Mouse (Mus musculus) ES-Bruce4 (cell line): ENCODE measurements at regions not wholly inside any gene's neighbourhood (a gene's known extent, or its start where the extent isn't known, plus 50 kb on each side); places are given as distances from the start of the nearest gene placed in this dataset.
A peak's percentile ranks its signal among the peaks of the same experiment; 100 is the strongest.

ENCODE experiments used
- H3K27ac ChIP-seq: 2 replicates; pipeline ENCODE4 v1.5.1; 2012; ENCODE audit warnings: low read length, inconsistent platforms; ENCODE audit not compliant: insufficient read depth
- H3K27me3 ChIP-seq: 2 replicates; pipeline ENCODE4 v1.6.1; 2012; ENCODE audit warnings: mild to moderate bottlenecking, low read length, inconsistent platforms; ENCODE audit not compliant: control insufficient read depth, poor library complexity, insufficient read depth, severe bottlenecking
- H3K36me3 ChIP-seq: 2 replicates; pipeline ENCODE4 v1.6.1; 2012; ENCODE audit warnings: inconsistent platforms, mild to moderate bottlenecking, low read length, moderate library complexity; ENCODE audit not compliant: control insufficient read depth, poor library complexity, insufficient read depth, severe bottlenecking
- H3K4me1 ChIP-seq: one replicate; pipeline ENCODE4 v1.8.1; 2011; ENCODE audit warnings: low read length; ENCODE audit not compliant: control insufficient read depth, insufficient read depth
- H3K4me3 ChIP-seq: 2 replicates; pipeline ENCODE4 v1.5.1; 2011; ENCODE audit warnings: low read depth, mild to moderate bottlenecking, low read length
- H3K9ac ChIP-seq: 2 replicates; pipeline ENCODE4 v1.6.1; 2012; ENCODE audit warnings: low read depth, mild to moderate bottlenecking, inconsistent platforms; ENCODE audit not compliant: poor library complexity, severe bottlenecking
- H3K9me3 ChIP-seq: replicated peaks from 2 replicates; pipeline ENCODE4 v1.6.1; 2012; ENCODE audit warnings: mild to moderate bottlenecking, low read length, inconsistent platforms; ENCODE audit not compliant: control insufficient read depth, poor library complexity, insufficient read depth, severe bottlenecking
- CTCF ChIP-seq: IDR thresholded peaks from one replicate; pipeline ENCODE4 v1.8.1; 2011; ENCODE audit warnings: low read depth, low read length
- EP300 ChIP-seq: IDR thresholded peaks from 2 replicates; pipeline ENCODE4 v1.6.1; 2011; ENCODE audit warnings: low read depth, low read length; ENCODE audit not compliant: insufficient read depth
- POLR2A ChIP-seq: IDR thresholded peaks from one replicate; pipeline ENCODE4 v1.8.1; 2011; ENCODE audit warnings: low read length; ENCODE audit not compliant: insufficient read depth

DNA sequence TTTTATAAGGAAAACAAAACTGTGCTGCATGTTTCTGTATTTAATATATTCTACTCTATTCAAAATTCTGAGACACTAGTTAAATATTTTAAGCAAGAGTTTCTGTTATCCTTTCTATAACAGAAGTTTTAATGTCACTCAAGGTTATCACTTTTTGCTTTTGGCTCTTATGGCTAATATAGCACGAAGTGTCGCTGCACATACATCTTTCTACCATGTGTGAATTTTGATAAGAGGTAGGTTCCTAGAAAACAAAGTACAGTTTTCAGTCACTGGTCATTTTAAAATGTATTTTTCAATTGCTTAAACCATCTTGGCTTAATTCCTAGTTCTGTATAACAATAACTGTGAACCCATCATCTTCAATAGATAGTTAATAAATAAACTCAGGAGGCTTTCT is 129.1 kb upstream of the B430305J03Rik start:
- no peak overlapping the region for H3K9ac ChIP-seq
- no peak for TF ChIP-seq EP300
- TF ChIP-seq CTCF: no peak
- TF ChIP-seq POLR2A: no peak
- no peaks in the 10 kb centered on the region for H3K9me3 ChIP-seq
- H3K4me3 ChIP-seq: no peak overlapping the region
- no peak overlapping the region for H3K27ac ChIP-seq
- H3K36me3 ChIP-seq: no peaks in the 10 kb centered on the region
- no peaks in the 10 kb centered on the region for H3K4me1 ChIP-seq
- H3K27me3 ChIP-seq: no peaks in the 10 kb centered on the region

DNA sequence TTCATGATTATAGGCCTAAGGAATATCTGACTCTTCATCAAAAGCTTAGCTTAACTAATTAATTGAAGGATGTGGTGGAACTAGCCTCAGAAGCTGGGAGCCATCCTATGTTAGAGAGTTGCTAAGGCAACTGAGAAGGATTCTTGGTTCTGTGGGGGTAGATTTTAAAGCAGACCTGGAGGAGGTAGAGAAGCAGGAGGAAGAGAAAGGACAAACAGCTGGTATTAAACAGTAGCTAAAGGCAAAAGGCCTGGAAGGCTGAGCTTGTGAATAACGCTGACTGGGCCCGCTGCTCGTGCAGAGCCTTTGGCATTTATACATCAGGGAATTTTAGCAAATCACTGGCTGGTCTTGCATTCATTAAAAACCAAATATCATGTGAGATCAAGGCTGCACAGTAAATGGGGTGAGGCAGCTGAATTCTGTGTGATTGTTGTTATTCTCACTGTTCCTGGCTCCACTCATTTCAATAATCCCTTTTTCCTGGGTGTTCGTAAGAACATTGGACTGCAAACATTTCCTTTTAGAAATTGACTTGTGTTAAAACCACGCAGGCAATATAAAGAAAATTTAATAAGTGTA is 121.1 kb upstream of the B430305J03Rik start:
- TF ChIP-seq CTCF (no peak), POLR2A (no peak), EP300 (no peak)
- Histone ChIP-seq H3K36me3 (no peaks in the 10 kb centered on the region), H3K4me1 (no peaks in the 10 kb centered on the region), H3K9ac (no peak overlapping the region), H3K9me3 (no peaks in the 10 kb centered on the region), H3K27me3 (no peaks in the 10 kb centered on the region), H3K27ac (no peak overlapping the region), H3K4me3 (no peak overlapping the region)

DNA sequence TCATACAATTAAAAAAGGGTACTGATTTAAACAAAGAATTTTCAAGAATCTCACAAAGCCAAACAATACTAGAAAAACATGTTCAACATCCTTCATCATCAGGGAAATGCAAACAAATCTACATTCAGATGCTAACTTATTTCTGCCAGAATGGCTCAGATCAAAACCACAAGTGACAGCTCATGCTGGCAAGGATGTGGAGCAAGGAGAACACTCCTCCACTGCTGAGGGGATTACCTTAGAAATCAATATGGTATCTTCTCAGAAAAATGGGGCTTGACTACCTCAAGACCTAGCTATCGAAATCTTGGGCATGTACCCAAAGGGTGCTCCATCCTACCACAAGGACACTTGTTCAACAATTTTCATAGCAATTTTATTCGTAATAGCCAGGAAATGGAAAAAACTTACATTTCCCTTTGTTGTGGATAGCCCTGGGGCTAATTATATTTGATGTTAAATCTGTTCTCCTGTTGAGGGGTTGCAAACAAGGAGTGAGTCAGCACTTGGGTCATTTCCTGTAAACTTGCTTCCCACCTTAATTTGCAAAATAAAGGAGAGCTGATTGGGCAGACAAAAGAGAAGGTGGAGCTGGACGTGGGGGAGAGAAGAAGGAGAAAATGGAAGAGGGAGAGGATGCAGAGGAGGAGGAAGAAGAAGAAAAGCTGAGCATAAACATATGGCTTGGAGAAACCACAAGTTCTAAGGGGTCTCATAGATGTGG is 113.3 kb upstream of the B430305J03Rik start:
- Histone ChIP-seq H3K4me3 (no peak overlapping the region), H3K4me1 (no peaks in the 10 kb centered on the region), H3K9ac (no peak overlapping the region), H3K27me3 (no peaks in the 10 kb centered on the region), H3K36me3 (no peaks in the 10 kb centered on the region), H3K27ac (peak overlapping the region; percentile 85), H3K9me3 (peaks cover 12% of the 10 kb centered on the region)
- TF ChIP-seq CTCF: no peak
- TF ChIP-seq EP300: no peak
- TF ChIP-seq POLR2A: no peak

DNA sequence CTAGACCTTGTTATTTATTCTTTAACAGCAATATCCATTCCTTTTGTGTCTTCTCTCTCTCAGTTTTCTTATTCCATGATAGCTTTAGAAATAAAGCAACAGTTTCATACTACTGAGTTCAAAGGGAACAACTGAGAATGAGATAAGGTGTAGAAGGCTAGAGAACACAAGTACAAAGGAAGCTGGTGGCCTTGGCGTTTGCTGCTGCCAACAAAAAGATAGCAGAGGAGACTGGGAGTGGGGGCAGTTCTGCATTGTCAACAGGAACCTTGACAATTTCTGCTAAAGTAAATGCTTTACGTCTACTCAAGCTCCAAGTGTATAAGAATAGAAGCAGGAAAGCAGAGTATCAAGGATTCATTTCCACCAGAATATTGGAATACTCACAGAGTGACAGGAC is 109.3 kb upstream of the B430305J03Rik start:
- H3K4me3 ChIP-seq: no peak overlapping the region
- TF ChIP-seq CTCF (no peak), POLR2A (no peak), EP300 (no peak)
- no peaks in the 10 kb centered on the region for H3K36me3 ChIP-seq
- no peak overlapping the region for H3K27ac ChIP-seq
- H3K9me3 ChIP-seq: peaks cover 3% of the 10 kb centered on the region; the same call in 1 of the 2 replicates
- no peaks in the 10 kb centered on the region for H3K27me3 ChIP-seq
- H3K4me1 ChIP-seq: no peaks in the 10 kb centered on the region
- no peak overlapping the region for H3K9ac ChIP-seq

DNA sequence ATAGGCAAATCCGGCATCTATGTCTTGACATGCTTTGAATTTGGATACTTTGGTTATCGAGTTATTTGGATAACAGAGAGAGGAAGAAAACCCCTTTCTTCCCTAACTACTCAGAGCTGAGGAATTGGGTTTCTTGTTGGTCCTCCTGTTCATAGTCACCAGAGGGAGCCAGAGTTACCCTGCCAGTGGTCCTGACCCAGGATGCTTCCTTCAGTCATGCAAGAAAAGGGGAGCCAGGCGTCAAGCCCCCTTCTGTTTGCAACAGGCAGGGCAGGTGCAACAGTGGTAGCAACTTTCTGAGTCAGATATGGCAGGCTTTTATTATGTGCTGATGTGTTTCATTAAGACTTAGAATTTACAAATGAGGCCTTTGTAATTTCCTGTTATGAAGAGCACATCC is 101.4 kb upstream of the B430305J03Rik start:
- Histone ChIP-seq H3K27me3 (no peaks in the 10 kb centered on the region), H3K9ac (no peak overlapping the region), H3K4me1 (no peaks in the 10 kb centered on the region), H3K9me3 (no peaks in the 10 kb centered on the region), H3K27ac (no peak overlapping the region), H3K36me3 (no peaks in the 10 kb centered on the region), H3K4me3 (no peak overlapping the region)
- TF ChIP-seq CTCF: peak; percentile 56
- no peak for TF ChIP-seq POLR2A
- no peak for TF ChIP-seq EP300

DNA sequence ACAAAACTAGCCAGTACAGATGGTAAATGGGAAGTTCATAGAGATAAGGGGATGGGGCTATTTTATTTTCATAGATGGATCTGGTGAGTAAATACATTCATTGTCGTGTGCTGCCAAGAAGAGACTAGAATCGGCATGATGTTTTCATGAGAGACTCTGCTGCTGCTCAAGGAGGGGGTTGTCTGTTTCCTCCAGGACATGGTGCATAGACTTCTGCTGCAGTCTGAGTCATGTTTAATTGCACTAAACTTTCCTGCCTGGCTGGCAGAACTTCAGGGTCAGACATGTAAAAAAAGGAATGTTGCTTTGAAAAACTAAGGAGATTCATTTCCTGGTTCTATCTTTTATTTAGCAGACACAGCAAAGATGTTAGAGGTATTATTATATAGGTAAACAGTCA is 100.9 kb upstream of the B430305J03Rik start:
- H3K36me3 ChIP-seq: no peaks in the 10 kb centered on the region
- no peak overlapping the region for H3K27ac ChIP-seq
- TF ChIP-seq EP300: no peak
- TF ChIP-seq CTCF: no peak
- no peak for TF ChIP-seq POLR2A
- no peaks in the 10 kb centered on the region for H3K27me3 ChIP-seq
- no peaks in the 10 kb centered on the region for H3K4me1 ChIP-seq
- H3K9ac ChIP-seq: no peak overlapping the region
- no peaks in the 10 kb centered on the region for H3K9me3 ChIP-seq
- no peak overlapping the region for H3K4me3 ChIP-seq
